Mouse (Mus musculus): ENCODE measurements at regions not wholly inside any gene's neighbourhood (a gene's known extent, or its start where the extent isn't known, plus 50 kb on each side); places are given as distances from the start of the nearest gene placed in this dataset.
A peak's percentile ranks its signal among the peaks of the same experiment; 100 is the strongest.
"Not testable (repeated sequence)": the region's sequence is repeated elsewhere in the genome, so short reads cannot be mapped to it uniquely, and the experiment has no call there.

GRCm38 (mm10) chr1:7671566-7671965, 2863.9 kb downstream of the Gm37988 start:
- DNase-seq (ENCODE audit: low read depth, low spot score), result peak; percentile 52

- not testable (repeated sequence) for DNase-seq (ENCODE audit: low read depth, low spot score)
These were observed 2901.5 kb downstream of the Gm37988 start for GRCm38 (mm10) chr1:7709206-7709605.

- DNase-seq (ENCODE audit: low read depth, low spot score), result no peak
These were observed 2925.0 kb downstream of the Gm37988 start for GRCm38 (mm10) chr1:7732725-7733124.

- no peak for DNase-seq (ENCODE audit: low read depth, low spot score)
These were observed 2929.6 kb downstream of the Gm37988 start for GRCm38 (mm10) chr1:7737331-7737730.

GRCm38 (mm10) chr1:7745887-7746286, 2938.2 kb downstream of the Gm37988 start:
- DNase-seq (ENCODE audit: low read depth, low spot score), result no peak

GRCm38 (mm10) chr1:7776720-7777119, 2969.0 kb downstream of the Gm37988 start:
- no peak for DNase-seq (ENCODE audit: low read depth, low spot score)

- DNase-seq (ENCODE audit: low read depth, low spot score), result no peak
These were observed 2969.7 kb downstream of the Gm37988 start for GRCm38 (mm10) chr1:7777191-7778044.

GRCm38 (mm10) chr1:7778045-7778565, 2970.4 kb downstream of the Gm37988 start:
- not testable (repeated sequence) for DNase-seq (ENCODE audit: low read depth, low spot score)

GRCm38 (mm10) chr1:7778657-7779056, 2971.0 kb downstream of the Gm37988 start:
- DNase-seq (ENCODE audit: low read depth, low spot score), result no peak

- DNase-seq (ENCODE audit: low read depth, low spot score), result no peak
These were observed 3016.3 kb downstream of the Gm37988 start for GRCm38 (mm10) chr1:7823969-7824368.

All from WW6 (cell line).